Mouse (Mus musculus) MEL (cell line): Measurements from ENCODE around the gene Prkag2. TPM values are rescaled to one million over a fixed set of nuclear protein-coding genes. Genes with fewer than 3 reads are reported as not detected.

Source experiments
- DNase-seq: peaks from one replicate; pipeline ENCODE4 v3.0.0; 2011; ENCODE audit warnings: low read depth, low spot score
- H3K27ac ChIP-seq: 2 replicates; pipeline ENCODE4 v1.5.1; 2012; ENCODE audit warnings: low read depth, mild to moderate bottlenecking, control low read depth, low read length, moderate library complexity; ENCODE audit not compliant: control insufficient read depth
- H3K27me3 ChIP-seq, 2 experiments: fragments of 150-350 bp in 1 of 2; sonication (generic) in 1 of 2; 2 replicates each; pipeline ENCODE4 v1.6.1; 2012; ENCODE audit warnings: low read length in 2 of 2, mild to moderate bottlenecking in 2 of 2, improper control_type of control experiment in 1 of 2, moderate library complexity in 1 of 2; ENCODE audit not compliant: insufficient read depth in 2 of 2, control insufficient read depth in 1 of 2
- H3K36me3 ChIP-seq, 2 experiments: 2 replicates each; pipeline ENCODE4 v1.6.1; 2012 to 2014; ENCODE audit warnings: low read length in 2 of 2, improper control_type of control experiment in 1 of 2, inconsistent platforms in 1 of 2, mild to moderate bottlenecking in 1 of 2; ENCODE audit not compliant: insufficient read depth in 2 of 2, control insufficient read depth in 1 of 2
- H3K4me1 ChIP-seq, 2 experiments: fragments of 150-350 bp in 1 of 2; sonication (generic) in 1 of 2; 2 replicates each; pipeline ENCODE4 v1.6.1; 2012; ENCODE audit warnings: low read length in 2 of 2, improper control_type of control experiment in 1 of 2, mild to moderate bottlenecking in 1 of 2; ENCODE audit not compliant: insufficient read depth in 2 of 2, control insufficient read depth in 1 of 2
- H3K4me3 ChIP-seq, 2 experiments: fragments of 150-350 bp in 1 of 2; sonication (generic) in 1 of 2; 2 replicates each; pipeline ENCODE4 v1.5.1; 2012; ENCODE audit warnings: low read depth in 2 of 2, low read length in 2 of 2, mild to moderate bottlenecking in 2 of 2, moderate library complexity in 2 of 2, control low read depth in 1 of 2, improper control_type of control experiment in 1 of 2; ENCODE audit not compliant: control insufficient read depth in 1 of 2, insufficient read depth in 1 of 2
- H3K79me2 ChIP-seq: 2 replicates; pipeline ENCODE4 v1.6.1; 2012; ENCODE audit warnings: mild to moderate bottlenecking, low read length, moderate library complexity; ENCODE audit not compliant: control insufficient read depth, poor library complexity, insufficient read depth
- H3K9ac ChIP-seq: 2 replicates; pipeline ENCODE4 v1.6.1; 2012; ENCODE audit warnings: low read depth, mild to moderate bottlenecking, control low read depth, low read length, moderate library complexity; ENCODE audit not compliant: control insufficient read depth, poor library complexity, severe bottlenecking
- H3K9me3 ChIP-seq: fragments of 150-350 bp; sonication (generic); replicated peaks from 2 replicates; pipeline ENCODE4 v1.6.1; 2012; ENCODE audit warnings: mild to moderate bottlenecking, low read length, improper control_type of control experiment, moderate library complexity; ENCODE audit not compliant: insufficient read depth
- CHD2 ChIP-seq: IDR thresholded peaks from 2 replicates; pipeline ENCODE4 v1.6.1; 2011; ENCODE audit warnings: low read length, improper control_type of control experiment
- CTCF ChIP-seq, 3 experiments: IDR thresholded peaks in 2 of 3; conservative IDR thresholded peaks in 1 of 3; 2 replicates each; pipeline ENCODE4 v1.5.1; 2011 to 2012; ENCODE audit warnings: low read length in 3 of 3, low read depth in 2 of 3, mild to moderate bottlenecking in 2 of 3, improper control_type of control experiment in 1 of 3, inconsistent platforms in 1 of 3, mixed read lengths in 1 of 3, moderate library complexity in 1 of 3; ENCODE audit not compliant: control insufficient read depth in 1 of 3, insufficient read depth in 1 of 3, poor library complexity in 1 of 3, severe bottlenecking in 1 of 3
- ELF1 ChIP-seq: IDR thresholded peaks from 2 replicates; pipeline ENCODE4 v1.6.1; 2014; ENCODE audit warnings: low read depth, mild to moderate bottlenecking, inconsistent platforms, low read length, improper control_type of control experiment, moderate library complexity
- ETS1 ChIP-seq: IDR thresholded peaks from 2 replicates; pipeline ENCODE4 v1.6.1; 2012; ENCODE audit warnings: low read depth, mild to moderate bottlenecking, inconsistent platforms, low read length, improper control_type of control experiment, moderate library complexity
- JUND ChIP-seq: IDR thresholded peaks from 2 replicates; pipeline ENCODE4 v1.6.1; 2011; ENCODE audit warnings: low read depth, mild to moderate bottlenecking, improper control_type of control experiment, low read length
- KAT2A ChIP-seq: conservative IDR thresholded peaks from 2 replicates; pipeline ENCODE4 v1.6.1; 2012; ENCODE audit warnings: low read depth, low read length, improper control_type of control experiment, inconsistent platforms
- MAFK ChIP-seq: IDR thresholded peaks from 2 replicates; pipeline ENCODE4 v1.6.1; 2011; ENCODE audit warnings: low read depth, mild to moderate bottlenecking, low read length, improper control_type of control experiment, borderline replicate concordance
- MAX ChIP-seq: IDR thresholded peaks from 2 replicates; pipeline ENCODE4 v1.6.1; 2011; ENCODE audit warnings: low read length, improper control_type of control experiment
- MEF2A ChIP-seq: IDR thresholded peaks from 2 replicates; pipeline ENCODE4 v1.6.1; 2014; ENCODE audit warnings: low read depth, mild to moderate bottlenecking, inconsistent platforms, low read length, improper control_type of control experiment; ENCODE audit not compliant: poor library complexity, insufficient replicate concordance, severe bottlenecking; ENCODE audit errors: extremely low read depth
- MXI1 ChIP-seq: IDR thresholded peaks from 2 replicates; pipeline ENCODE4 v1.6.1; 2011; ENCODE audit warnings: mild to moderate bottlenecking, low read depth, low read length, improper control_type of control experiment
- MYC ChIP-seq: IDR thresholded peaks from 2 replicates; pipeline ENCODE4 v1.6.1; 2011; ENCODE audit warnings: low read depth, mild to moderate bottlenecking, low read length, improper control_type of control experiment, moderate library complexity
- NRF1 ChIP-seq: IDR thresholded peaks from 2 replicates; pipeline ENCODE4 v1.6.1; 2014; ENCODE audit warnings: low read depth, mild to moderate bottlenecking, inconsistent platforms, low read length, improper control_type of control experiment, moderate library complexity; ENCODE audit not compliant: poor library complexity, insufficient read depth, severe bottlenecking
- POLR2A ChIP-seq, 2 experiments: IDR thresholded peaks; 2 replicates each; pipeline ENCODE4 v1.6.1; 2011 to 2012; ENCODE audit warnings: low read length in 2 of 2, mild to moderate bottlenecking in 2 of 2, control low read depth in 1 of 2, improper control_type of control experiment in 1 of 2, low read depth in 1 of 2, moderate library complexity in 1 of 2; ENCODE audit not compliant: control insufficient read depth in 1 of 2, insufficient read depth in 1 of 2, poor library complexity in 1 of 2
- POLR2AphosphoS5 ChIP-seq: IDR thresholded peaks from 2 replicates; pipeline ENCODE4 v1.6.1; 2012; ENCODE audit warnings: low read depth, borderline replicate concordance, mild to moderate bottlenecking, inconsistent platforms, low read length, moderate library complexity, mixed read lengths
- RAD21 ChIP-seq: IDR thresholded peaks from 2 replicates; pipeline ENCODE4 v1.6.1; 2011; ENCODE audit warnings: mild to moderate bottlenecking, low read depth, low read length, improper control_type of control experiment
- SIN3A ChIP-seq: IDR thresholded peaks from 2 replicates; pipeline ENCODE4 v1.6.1; 2012; ENCODE audit warnings: low read length, improper control_type of control experiment, inconsistent platforms
- TAL1 ChIP-seq: IDR thresholded peaks from 2 replicates; pipeline ENCODE4 v1.6.1; 2012; ENCODE audit warnings: mild to moderate bottlenecking, inconsistent platforms, low read length, moderate library complexity, mixed read lengths
- TCF12 ChIP-seq: IDR thresholded peaks from 2 replicates; pipeline ENCODE4 v1.6.1; 2014; ENCODE audit warnings: low read depth, mild to moderate bottlenecking, inconsistent platforms, low read length, improper control_type of control experiment, moderate library complexity
- UBTF ChIP-seq: IDR thresholded peaks from 2 replicates; pipeline ENCODE4 v1.6.1; 2012; ENCODE audit warnings: low read depth, mild to moderate bottlenecking, inconsistent platforms, low read length, improper control_type of control experiment, moderate library complexity, borderline replicate concordance; ENCODE audit not compliant: insufficient read depth
- USF1 ChIP-seq: IDR thresholded peaks from 2 replicates; pipeline ENCODE4 v1.6.1; 2014; ENCODE audit warnings: low read depth, mild to moderate bottlenecking, inconsistent platforms, low read length, improper control_type of control experiment, moderate library complexity
- ZC3H11A ChIP-seq: IDR thresholded peaks from 2 replicates; pipeline ENCODE4 v1.6.1; 2012; ENCODE audit warnings: low read depth, mild to moderate bottlenecking, inconsistent platforms, low read length, improper control_type of control experiment
- ZMIZ1 ChIP-seq: IDR thresholded peaks from 2 replicates; pipeline ENCODE4 v1.6.1; 2012; ENCODE audit warnings: low read depth, mild to moderate bottlenecking, inconsistent platforms, low read length, improper control_type of control experiment, moderate library complexity
- polyA plus RNA-seq, 2 experiments: library from polyadenylated mRNA; stranded (reverse) in 1 of 2; unstranded in 1 of 2; fragments of >175 nt in 1 of 2; fragments of >200 nt in 1 of 2; gene quantifications; 2 replicates each; pipeline versions ENCODE4 v1.2.1 to v1.2.4; 2012; ENCODE audit warnings: low replicate concordance in 2 of 2, low read depth in 1 of 2; ENCODE audit not compliant: insufficient read length in 2 of 2, insufficient read depth in 1 of 2, missing spikeins in 1 of 2
- total RNA-seq: library from RNA; depleted of rRNA; stranded (reverse); fragments of 300-350 nt; gene quantifications from 2 replicates; pipeline ENCODE4 v1.2.3, GENCODE M21; 2012

Prkag2 gene
- total and polyA plus RNA-seq, 3 experiments = 8.0 to 27.9 TPM; not detected in 1

DNA sequence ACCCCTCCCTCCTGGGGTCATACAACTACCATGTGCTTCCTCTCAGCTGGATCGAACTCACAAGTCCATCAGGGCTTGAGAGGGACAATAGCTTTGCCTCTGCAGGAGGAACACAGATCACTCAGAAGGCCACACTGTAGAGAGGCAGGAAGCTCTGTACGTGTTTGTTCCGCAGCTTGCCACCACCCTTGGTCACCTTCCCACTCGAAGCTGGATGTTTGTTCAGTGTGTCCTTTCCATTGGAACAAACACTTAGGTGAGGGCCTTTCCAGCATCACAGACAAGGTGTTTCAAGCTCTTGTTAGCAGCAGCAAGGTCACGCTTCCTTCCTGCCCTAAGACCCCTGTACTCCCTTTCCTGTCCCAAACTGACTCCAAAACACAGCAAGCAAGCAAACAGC, 30.6 kb downstream of the Prkag2 start:
- no peaks in the 10 kb centered on the region for H3K4me1 ChIP-seq
- no peak overlapping the region for H3K9ac ChIP-seq
- H3K4me3 ChIP-seq = no peak overlapping the region
- H3K27me3 ChIP-seq = no peaks in the 10 kb centered on the region
- H3K79me2 ChIP-seq = no peaks in the 10 kb centered on the region
- no peak overlapping the region for H3K27ac ChIP-seq
- H3K36me3 ChIP-seq = no peaks in the 10 kb centered on the region
- H3K9me3 ChIP-seq = no peaks in the 10 kb centered on the region
- DNase-seq = no peak
- TF ChIP-seq CHD2 (no peak), POLR2AphosphoS5 (no peak), JUND (no peak), POLR2A (IDR thresholded peaks at IDR 0.05; ENCODE audit: control insufficient read depth in 1 of 2, insufficient read depth in 1 of 2, low read depth in 1 of 2, low read length in 2 of 2, poor library complexity in 1 of 2) (no peak), ZC3H11A (no peak), TAL1 (no peak), ELF1 (no peak), MEF2A (no peak), MAX (no peak), SIN3A (no peak), MAFK (no peak), NRF1 (no peak)

GRCm38 (mm10) chr5:25067122-25067521, 33.3 kb downstream of the Prkag2 start:
- DNase-seq = no peak
- Histone ChIP-seq H3K79me2 (no peaks in the 10 kb centered on the region), H3K9ac (no peak overlapping the region), H3K4me1 (no peaks in the 10 kb centered on the region), H3K27me3 (no peaks in the 10 kb centered on the region), H3K9me3 (no peaks in the 10 kb centered on the region), H3K27ac (no peak overlapping the region), H3K4me3 (no peak overlapping the region)
- TF ChIP-seq MXI1 (no peak), KAT2A (no peak), RAD21 (no peak), POLR2A (IDR thresholded peaks at IDR 0.05; ENCODE audit: control insufficient read depth in 1 of 2, insufficient read depth in 1 of 2, low read depth in 1 of 2, low read length in 2 of 2, poor library complexity in 1 of 2) (no peak), CHD2 (no peak), ZMIZ1 (no peak), UBTF (no peak), ETS1 (no peak), SIN3A (no peak), MAFK (no peak), CTCF (IDR thresholded peaks at IDR 0.05 in 2 of 3, conservative IDR thresholded peaks at IDR 0.05 in 1 of 3; ENCODE audit: control insufficient read depth in 1 of 3, insufficient read depth in 1 of 3, low read depth in 2 of 3, low read length in 3 of 3, poor library complexity in 1 of 3, severe bottlenecking in 1 of 3) (no peak), MYC (no peak), USF1 (no peak), TCF12 (no peak), POLR2AphosphoS5 (no peak)
- TF ChIP-seq, all 39 proteins: peak for 0
- H3K36me3 ChIP-seq = no peaks in the 10 kb centered on the region
